Mouse (Mus musculus) liver, embryonic 15.5 days (tissue): ENCODE measurements around the gene Adamtsl2. TPM values are rescaled to one million over a fixed set of nuclear protein-coding genes. Genes with fewer than 3 reads are reported as not detected.

ENCODE experiments used
- ATAC-seq: fragments of 200-750 bp; cut with Nextera tagmentation; 2 replicates; pipeline ENCODE4 v1.8.0; 2017; ENCODE audit warnings: moderate number of reproducible peaks, mild to moderate bottlenecking, moderate library complexity; ENCODE audit not compliant: insufficient read depth
- H3K27ac ChIP-seq: fragments of 300-500 bp; sonication (generic); replicated peaks from 2 replicates; pipeline ENCODE4 v1.5.1; 2015; ENCODE audit warnings: mild to moderate bottlenecking, inconsistent platforms
- H3K27me3 ChIP-seq: fragments of 300-500 bp; sonication (generic); 2 replicates; pipeline ENCODE4 v1.6.1; 2015; ENCODE audit warnings: mild to moderate bottlenecking, inconsistent platforms
- H3K36me3 ChIP-seq: fragments of 300-500 bp; sonication (generic); replicated peaks from 2 replicates; pipeline ENCODE4 v1.6.1; 2015; ENCODE audit warnings: moderate library complexity, mild to moderate bottlenecking, inconsistent platforms
- H3K4me1 ChIP-seq: fragments of 300-500 bp; sonication (generic); replicated peaks from 2 replicates; pipeline ENCODE4 v1.6.1; 2015; ENCODE audit warnings: inconsistent platforms
- H3K4me2 ChIP-seq: fragments of 300-500 bp; sonication (generic); 2 replicates; pipeline ENCODE4 v1.6.1; 2015; ENCODE audit warnings: moderate library complexity, mild to moderate bottlenecking, inconsistent platforms
- H3K4me3 ChIP-seq: fragments of 300-500 bp; sonication (generic); replicated peaks from 2 replicates; pipeline ENCODE4 v1.5.1; 2015; ENCODE audit warnings: mild to moderate bottlenecking, inconsistent platforms
- H3K9ac ChIP-seq: fragments of 300-500 bp; sonication (generic); 2 replicates; pipeline ENCODE4 v1.6.1; 2015; ENCODE audit warnings: moderate library complexity, mild to moderate bottlenecking, inconsistent platforms
- H3K9me3 ChIP-seq: fragments of 300-500 bp; sonication (generic); replicated peaks from 2 replicates; pipeline ENCODE4 v1.6.1; 2016; ENCODE audit warnings: inconsistent platforms
- WGBS: fragments of 180-500 bp; shearing (Covaris S2); methylation state at CpG from one replicate; pipeline ENCODE4 v1.1.7; 2015; ENCODE audit warnings: mixed read lengths; ENCODE audit not compliant: insufficient replicate concordance; 5-methylcytosine and 5-hydroxymethylcytosine counted together
- polyA plus RNA-seq: library from polyadenylated mRNA; unstranded; fragments of >200 nt; fragmentation: Nextera tagmentation; extraction: Ambion mirVana; gene quantifications from 2 replicates; pipeline ENCODE4 v1.2.1, GENCODE M21; 2015

The Adamtsl2 gene
- polyA plus RNA-seq, 1 experiment from 2014 or later = 0.32 TPM

DNA sequence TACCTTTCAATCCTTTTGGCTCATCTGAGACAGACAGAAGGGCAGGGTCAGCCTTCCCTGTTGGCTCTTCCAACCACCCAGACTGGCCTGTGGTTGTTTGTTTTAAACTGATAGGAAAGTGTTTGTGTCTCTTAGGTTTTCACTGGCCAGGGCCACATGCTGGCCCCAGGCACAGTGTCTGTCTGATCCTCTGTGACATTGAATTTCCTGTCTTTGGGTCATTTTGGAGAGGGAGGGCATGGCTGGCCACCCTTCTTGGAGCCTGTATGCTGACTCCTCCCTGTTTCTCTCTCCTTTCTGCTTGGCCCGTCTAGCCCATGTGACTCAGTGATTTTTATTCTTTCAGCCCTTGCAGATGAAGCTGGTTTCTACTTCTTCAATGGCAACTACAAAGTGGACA lies 10.1 kb downstream of the Adamtsl2 start:
- no peak for ATAC-seq
- no peak overlapping the region for H3K27ac ChIP-seq
- H3K27me3 ChIP-seq = no peaks in the 10 kb centered on the region; the same call in 1 of the 2 replicates
- no peak overlapping the region for H3K4me3 ChIP-seq
- H3K4me2 ChIP-seq = no peak overlapping the region
- no peak overlapping the region for H3K9ac ChIP-seq
- WGBS = 30% methylated on average over 1 of the region's 1 CpGs
- H3K36me3 ChIP-seq = no peaks in the 10 kb centered on the region
- no peaks in the 10 kb centered on the region for H3K9me3 ChIP-seq
- H3K4me1 ChIP-seq = no peaks in the 10 kb centered on the region

DNA sequence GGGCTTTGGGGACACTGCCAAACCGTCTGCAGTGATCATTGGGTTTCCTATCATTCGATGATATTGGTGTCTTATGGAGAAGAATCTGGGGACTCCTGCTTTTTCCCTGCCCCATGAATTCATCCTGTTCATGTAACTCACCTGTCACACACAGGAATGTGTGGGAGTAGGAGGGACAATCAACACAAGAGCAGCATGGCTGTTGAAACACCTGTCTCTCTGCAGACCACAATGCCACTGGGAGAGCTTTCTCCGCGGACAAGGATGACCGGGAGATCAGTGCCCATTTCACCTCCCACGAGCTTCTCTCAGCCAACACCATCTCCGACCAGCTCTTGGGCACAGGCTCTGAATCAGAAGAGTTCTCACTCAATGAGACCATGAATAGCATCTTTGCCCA lies 16.0 kb downstream of the Adamtsl2 start:
- Histone ChIP-seq H3K9me3 (no peaks in the 10 kb centered on the region), H3K4me1 (no peaks in the 10 kb centered on the region; the same call in 1 of the 2 replicates), H3K36me3 (no peaks in the 10 kb centered on the region), H3K27me3 (no peaks in the 10 kb centered on the region; the same call in 1 of the 2 replicates), H3K4me3 (no peak overlapping the region), H3K4me2 (no peak overlapping the region), H3K9ac (no peak overlapping the region), H3K27ac (no peak overlapping the region)
- 71% methylated on average over 7 of the region's 7 CpGs for WGBS
- ATAC-seq = no peak

DNA sequence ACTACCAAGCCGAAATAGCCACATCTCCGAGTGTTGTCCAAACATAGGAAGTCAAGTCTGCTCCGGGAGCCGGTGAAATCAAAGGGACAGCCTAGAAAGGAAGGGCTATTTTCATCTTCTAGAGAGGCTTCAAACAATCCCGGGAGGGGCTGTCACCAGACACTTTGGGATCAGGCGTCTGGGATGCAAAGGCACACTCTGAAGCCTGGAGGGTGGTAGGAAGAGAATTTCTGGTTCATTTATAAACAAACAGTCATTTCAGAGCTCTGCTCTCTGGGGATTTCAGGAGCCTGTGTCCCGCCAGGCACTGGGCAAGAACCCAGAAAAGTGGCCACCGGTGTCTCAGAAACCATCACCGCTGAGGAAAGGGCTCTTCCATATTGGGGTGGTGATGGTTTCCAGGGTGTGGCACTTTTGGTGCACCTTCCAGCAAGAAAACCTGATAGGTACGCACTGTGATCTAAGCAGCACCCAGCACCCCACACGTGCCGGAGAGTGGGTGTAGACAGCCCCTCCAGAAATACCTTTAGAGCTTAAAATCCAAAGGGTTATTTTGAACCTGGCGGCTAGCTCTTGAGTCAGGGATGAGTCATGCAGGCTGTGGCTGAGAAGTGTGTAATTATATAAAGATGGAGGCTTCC lies 17.3 kb downstream of the Adamtsl2 start:
- no peak overlapping the region for H3K27ac ChIP-seq
- ATAC-seq = no peak
- H3K36me3 ChIP-seq = no peaks in the 10 kb centered on the region

DNA sequence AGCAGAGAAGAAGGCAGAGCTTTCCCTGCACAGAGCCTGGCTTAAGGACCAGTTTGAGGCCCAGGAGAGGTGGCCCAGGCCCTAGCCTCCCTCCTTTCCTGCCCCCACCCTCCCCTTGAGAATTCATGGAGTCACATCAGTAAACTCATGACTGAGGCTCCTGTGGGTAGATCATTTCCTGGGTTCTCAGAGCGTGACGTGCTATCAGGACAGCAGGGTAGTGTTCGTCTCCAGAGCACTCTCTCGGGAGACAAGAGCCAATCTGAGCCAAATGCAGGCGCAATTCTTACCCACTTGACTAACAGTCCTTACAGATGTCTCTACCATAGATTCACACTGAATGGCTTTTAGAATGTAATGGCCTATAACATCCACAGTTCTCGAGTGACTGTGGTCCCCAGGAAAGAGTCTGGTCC lies 18.1 kb downstream of the Adamtsl2 start:
- Histone ChIP-seq H3K9ac (no peak overlapping the region), H3K36me3 (no peaks in the 10 kb centered on the region), H3K27me3 (no peaks in the 10 kb centered on the region; the same call in 1 of the 2 replicates), H3K9me3 (no peaks in the 10 kb centered on the region), H3K27ac (no peak overlapping the region), H3K4me2 (no peak overlapping the region), H3K4me3 (no peak overlapping the region), H3K4me1 (no peaks in the 10 kb centered on the region; the same call in 1 of the 2 replicates)
- no peak for ATAC-seq
- 35% methylated on average over 6 of the region's 6 CpGs for WGBS

More for the DNA sequence above, 17.3 kb downstream of the Adamtsl2 start:
- WGBS = 42% methylated on average over 13 of the region's 13 CpGs
- Histone ChIP-seq H3K9ac (no peak overlapping the region), H3K4me3 (no peak overlapping the region), H3K9me3 (no peaks in the 10 kb centered on the region), H3K4me1 (no peaks in the 10 kb centered on the region; the same call in 1 of the 2 replicates), H3K27me3 (no peaks in the 10 kb centered on the region; the same call in 1 of the 2 replicates), H3K4me2 (no peak overlapping the region)

DNA sequence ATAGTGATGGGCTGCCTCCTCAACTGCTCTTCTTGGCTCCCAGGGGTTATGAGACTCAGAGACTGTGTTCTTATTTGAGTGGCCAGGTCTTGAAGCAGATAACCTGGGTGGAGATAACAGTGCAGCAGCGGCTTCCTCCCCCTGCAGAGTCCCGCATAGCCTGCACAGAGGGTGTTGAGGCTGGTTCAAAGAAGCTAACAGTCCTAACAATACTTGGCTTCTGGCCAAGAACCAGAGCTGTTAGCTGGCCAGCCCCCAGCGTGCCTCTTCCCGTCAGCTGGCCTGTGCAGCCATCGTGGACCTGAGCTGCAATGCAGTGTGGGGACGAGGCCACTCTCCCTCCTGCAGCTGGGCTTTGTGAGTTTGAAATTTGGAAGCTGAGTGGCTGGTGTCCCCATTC lies 18.6 kb downstream of the Adamtsl2 start:
- Histone ChIP-seq H3K9me3 (no peaks in the 10 kb centered on the region), H3K27me3 (no peaks in the 10 kb centered on the region; the same call in 1 of the 2 replicates), H3K4me2 (no peak overlapping the region), H3K36me3 (no peaks in the 10 kb centered on the region), H3K9ac (no peak overlapping the region), H3K4me1 (no peaks in the 10 kb centered on the region; the same call in 1 of the 2 replicates), H3K4me3 (no peak overlapping the region), H3K27ac (no peak overlapping the region)
- WGBS = 14% methylated on average over 6 of the region's 6 CpGs
- ATAC-seq = no peak

DNA sequence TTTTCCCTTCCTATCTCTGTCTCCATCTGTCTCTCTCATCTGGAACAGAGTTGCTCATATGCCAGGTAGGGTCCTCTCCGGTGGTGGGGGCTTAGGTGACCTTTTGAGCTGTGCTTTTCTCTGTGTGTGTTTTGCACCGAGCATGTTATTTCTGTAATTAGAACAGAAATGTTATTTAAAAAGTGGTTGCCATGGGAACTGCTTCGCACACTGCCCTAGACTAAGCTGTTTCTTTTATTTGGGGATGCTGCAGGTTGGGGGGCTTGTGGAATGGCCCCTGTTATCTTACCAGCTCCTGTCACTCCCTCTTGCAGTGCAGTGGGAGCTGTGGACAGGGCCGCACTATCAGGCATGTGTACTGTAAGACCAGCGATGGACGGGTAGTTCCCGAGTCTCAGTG lies 24.4 kb downstream of the Adamtsl2 start:
- H3K4me1 ChIP-seq = no peaks in the 10 kb centered on the region
- H3K9ac ChIP-seq = no peak overlapping the region
- no peaks in the 10 kb centered on the region for H3K36me3 ChIP-seq
- H3K27me3 ChIP-seq = no peaks in the 10 kb centered on the region; the same call in 1 of the 2 replicates
- 65% methylated on average over 7 of the region's 7 CpGs for WGBS
- H3K4me2 ChIP-seq = no peak overlapping the region
- H3K4me3 ChIP-seq = no peak overlapping the region
- no peak overlapping the region for H3K27ac ChIP-seq
- ATAC-seq = no peak
- H3K9me3 ChIP-seq = no peaks in the 10 kb centered on the region

DNA sequence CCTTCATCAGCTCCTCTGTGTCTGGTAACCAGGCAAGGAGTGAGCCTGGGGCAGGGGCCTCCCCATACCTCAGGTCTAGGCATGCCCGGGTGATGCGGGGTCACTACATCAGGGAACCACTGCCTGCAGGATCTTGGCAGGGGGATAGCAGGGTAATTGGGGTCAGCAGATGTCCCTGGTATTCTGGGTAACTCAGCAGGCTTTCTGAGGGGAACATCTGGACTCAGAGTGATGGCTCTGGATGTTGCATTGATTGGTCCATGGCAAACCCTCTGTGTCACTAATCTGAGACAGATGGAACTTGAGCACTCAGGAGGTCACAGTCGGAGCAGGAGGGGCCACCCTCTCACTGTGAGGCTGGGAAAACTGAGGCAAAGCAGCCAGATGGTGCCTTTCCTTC lies 27.6 kb downstream of the Adamtsl2 start:
- Histone ChIP-seq H3K27ac (no peak overlapping the region), H3K4me1 (no peaks in the 10 kb centered on the region), H3K4me2 (no peak overlapping the region), H3K36me3 (no peaks in the 10 kb centered on the region), H3K27me3 (no peaks in the 10 kb centered on the region; the same call in 1 of the 2 replicates), H3K4me3 (no peak overlapping the region), H3K9ac (no peak overlapping the region), H3K9me3 (no peaks in the 10 kb centered on the region)
- 44% methylated on average over 3 of the region's 3 CpGs for WGBS
- ATAC-seq = no peak

DNA sequence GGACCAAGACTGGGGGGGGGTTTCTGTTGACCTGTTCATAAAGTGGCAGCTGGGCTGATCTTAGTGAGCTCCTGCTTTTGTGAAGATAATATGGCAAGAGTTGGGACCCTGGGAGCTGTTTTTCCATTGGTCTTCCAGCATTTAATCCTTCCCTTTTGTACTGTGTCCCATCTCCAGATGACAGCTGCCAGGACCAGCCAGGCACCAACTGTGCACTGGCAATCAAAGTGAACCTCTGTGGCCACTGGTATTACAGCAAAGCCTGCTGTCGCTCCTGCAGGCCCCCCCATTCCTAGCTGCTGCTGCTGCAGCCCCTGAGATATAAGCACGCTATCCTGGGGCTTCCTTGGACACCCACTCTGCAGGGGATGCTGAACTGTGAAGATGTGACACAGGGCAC lies 29.0 kb downstream of the Adamtsl2 start:
- H3K9ac ChIP-seq = no peak overlapping the region
- H3K36me3 ChIP-seq = no peaks in the 10 kb centered on the region
- no peak overlapping the region for H3K4me3 ChIP-seq
- H3K9me3 ChIP-seq = no peaks in the 10 kb centered on the region
- H3K27me3 ChIP-seq = no peaks in the 10 kb centered on the region; the same call in 1 of the 2 replicates
- ATAC-seq = no peak
- H3K4me1 ChIP-seq = no peaks in the 10 kb centered on the region
- no peak overlapping the region for H3K4me2 ChIP-seq
- 56% methylated on average over 2 of the region's 2 CpGs for WGBS
- H3K27ac ChIP-seq = no peak overlapping the region

DNA sequence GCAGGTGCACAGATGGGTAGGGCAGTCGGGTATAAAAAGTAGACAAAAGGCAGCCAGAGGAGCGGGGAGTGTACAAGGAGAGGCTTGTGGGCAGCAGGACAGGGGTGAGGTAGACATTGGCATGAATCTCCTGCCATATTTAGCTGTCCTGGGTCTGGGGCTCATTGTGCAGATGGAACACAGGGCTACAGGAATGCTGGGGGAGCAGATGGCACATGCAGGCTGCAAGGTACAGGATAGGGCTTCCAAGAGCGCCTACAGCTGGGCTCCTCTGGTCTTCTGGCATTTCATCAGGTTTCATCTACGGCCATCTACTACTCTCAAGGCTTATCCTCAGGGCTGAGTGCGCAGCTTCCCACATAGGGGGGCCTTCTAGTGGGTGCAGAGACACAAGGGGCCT lies 29.9 kb downstream of the Adamtsl2 start:
- Histone ChIP-seq H3K4me3 (no peak overlapping the region), H3K36me3 (no peaks in the 10 kb centered on the region), H3K9ac (no peak overlapping the region), H3K27ac (no peak overlapping the region), H3K27me3 (no peaks in the 10 kb centered on the region; the same call in 1 of the 2 replicates), H3K9me3 (no peaks in the 10 kb centered on the region), H3K4me1 (no peaks in the 10 kb centered on the region), H3K4me2 (no peak overlapping the region)
- WGBS = 68% methylated on average over 5 of the region's 5 CpGs
- ATAC-seq = no peak

DNA sequence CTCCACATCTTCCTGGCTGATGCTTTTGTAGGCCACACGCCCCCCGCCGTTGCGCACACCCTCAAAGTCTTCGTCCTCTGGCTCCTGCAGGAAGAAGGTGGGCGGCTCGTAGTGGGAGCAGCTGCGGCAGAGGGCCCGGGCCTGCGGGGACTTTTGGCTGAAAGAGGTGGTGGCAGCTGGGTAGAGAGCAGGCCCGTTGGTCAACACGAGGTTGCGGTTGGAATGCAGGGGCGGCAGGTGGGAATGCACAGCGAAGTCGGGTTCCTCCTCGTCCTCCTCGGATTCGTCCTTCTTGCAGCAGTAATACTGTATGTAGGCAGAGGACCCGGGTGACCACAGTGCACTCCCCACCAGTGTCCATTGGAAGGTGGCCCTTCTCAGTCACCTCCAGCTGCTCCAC lies 33.4 kb downstream of the Adamtsl2 start:
- no peaks in the 10 kb centered on the region for H3K36me3 ChIP-seq
- H3K9me3 ChIP-seq = no peaks in the 10 kb centered on the region
- 74% methylated on average over 20 of the region's 20 CpGs for WGBS
- H3K4me1 ChIP-seq = no peaks in the 10 kb centered on the region
- H3K4me2 ChIP-seq = no peak overlapping the region
- no peak for ATAC-seq
- H3K9ac ChIP-seq = no peak overlapping the region
- no peak overlapping the region for H3K4me3 ChIP-seq
- no peaks in the 10 kb centered on the region for H3K27me3 ChIP-seq
- H3K27ac ChIP-seq = no peak overlapping the region

DNA sequence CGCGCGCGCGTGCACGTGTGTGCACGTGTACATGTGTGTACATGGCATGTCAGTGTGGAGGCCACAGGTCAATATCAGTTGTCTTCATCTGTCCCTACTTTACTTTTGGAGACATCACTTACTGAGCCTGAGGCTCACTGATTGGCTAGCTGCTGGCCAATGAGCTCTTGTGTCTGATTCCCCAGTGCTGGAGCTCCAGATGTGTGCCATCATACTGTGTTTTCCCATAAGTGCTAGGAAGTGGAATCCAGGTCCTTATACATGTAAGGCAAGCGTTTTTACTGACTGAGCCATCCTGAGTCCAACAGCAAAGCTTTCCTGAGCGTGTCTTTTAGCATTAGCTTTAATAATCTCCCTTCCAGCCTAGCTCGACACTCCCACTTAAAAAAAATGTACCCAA lies 35.0 kb downstream of the Adamtsl2 start:
- Histone ChIP-seq H3K4me2 (no peak overlapping the region), H3K27ac (no peak overlapping the region), H3K4me1 (no peaks in the 10 kb centered on the region), H3K9me3 (no peaks in the 10 kb centered on the region), H3K9ac (no peak overlapping the region), H3K4me3 (no peak overlapping the region), H3K36me3 (no peaks in the 10 kb centered on the region), H3K27me3 (no peaks in the 10 kb centered on the region)
- ATAC-seq = no peak
- WGBS = 80% methylated on average over 10 of the region's 10 CpGs

DNA sequence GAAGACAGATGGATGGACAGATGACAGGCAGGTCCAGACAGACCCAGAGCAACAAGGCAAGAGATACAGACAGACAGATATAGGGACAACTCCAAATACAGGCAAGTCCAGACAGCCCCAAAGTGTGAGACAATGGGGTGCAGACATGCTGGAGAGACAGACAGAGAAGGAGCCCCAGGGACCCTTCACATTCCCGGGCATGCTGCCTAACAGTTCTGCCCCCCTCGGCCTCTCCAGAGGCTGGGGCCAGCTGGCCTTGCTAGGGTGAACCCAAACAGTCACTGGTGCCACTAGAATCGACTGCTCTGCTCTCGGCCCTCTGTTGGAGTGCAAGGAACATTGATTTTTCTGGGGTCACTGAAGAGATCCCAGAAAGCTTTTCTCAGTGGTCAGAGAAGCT lies 39.3 kb downstream of the Adamtsl2 start:
- no peak for ATAC-seq
- Histone ChIP-seq H3K36me3 (no peaks in the 10 kb centered on the region), H3K27ac (no peak overlapping the region), H3K9me3 (no peaks in the 10 kb centered on the region), H3K4me2 (no peak overlapping the region), H3K4me3 (no peak overlapping the region), H3K4me1 (no peaks in the 10 kb centered on the region), H3K27me3 (peaks cover 7% of the 10 kb centered on the region; the same call in 1 of the 2 replicates), H3K9ac (no peak overlapping the region)
- WGBS = 42% methylated on average over 4 of the region's 4 CpGs
